Mouse (Mus musculus): ENCODE measurements around the gene Aggf1. TPM values are rescaled to one million over a fixed set of nuclear protein-coding genes. Genes with fewer than 3 reads are reported as not detected.

Aggf1 gene
- polyA plus RNA-seq, 1 experiment from 2014 or later = 38.0 TPM

GRCm38 (mm10) chr13:95307100-95307655 is 68.0 kb downstream of the Aggf1 start:
- DNase-seq (ENCODE audit: low spot score) (no peak), ATAC-seq (no peak)
- Histone ChIP-seq H3K4me2 (ENCODE audit: low read length) (no peak overlapping the region), H3K4me1 (ENCODE audit: control insufficient read depth, insufficient read depth, low read length) (no peaks in the 10 kb centered on the region), H3K27ac (ENCODE audit: low read depth, low read length) (no peak overlapping the region), H3K36me3 (ENCODE audit: control insufficient read depth, insufficient read depth, low read length) (no peaks in the 10 kb centered on the region), H3K27me3 (replicated peaks; ENCODE audit: control insufficient read depth, insufficient read depth, low read length) (no peaks in the 10 kb centered on the region), H3K4me3 (ENCODE audit: low read depth, low read length) (no peak overlapping the region), H3K9me3 (replicated peaks; ENCODE audit: control insufficient read depth, low read length) (no peaks in the 10 kb centered on the region), H3K9ac (ENCODE audit: low read length) (no peak overlapping the region)
- WGBS = 85% methylated on average over 8 of the region's 8 CpGs

DNA sequence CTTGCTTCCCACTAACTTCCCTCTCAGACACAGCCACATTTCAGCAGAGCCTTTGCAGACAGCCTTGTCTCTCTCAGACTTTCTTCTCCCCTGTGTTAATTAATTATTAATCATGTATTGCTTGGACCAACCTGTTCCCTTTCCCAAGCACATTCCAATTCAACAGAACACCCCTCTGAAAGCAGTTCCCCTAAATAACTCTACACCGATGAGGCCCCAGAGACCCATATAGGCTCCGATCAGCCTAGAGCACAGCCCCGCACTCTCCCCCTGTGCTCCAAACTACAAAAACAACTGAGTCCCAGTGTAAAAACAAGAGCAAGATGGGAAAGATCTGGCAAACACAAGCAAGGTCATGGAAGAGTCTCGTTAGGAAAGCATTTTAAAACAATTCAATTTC is 68.6 kb downstream of the Aggf1 start:
- Histone ChIP-seq H3K27ac (ENCODE audit: low read depth, low read length) (no peak overlapping the region), H3K4me1 (ENCODE audit: control insufficient read depth, insufficient read depth, low read length) (no peaks in the 10 kb centered on the region), H3K36me3 (ENCODE audit: control insufficient read depth, insufficient read depth, low read length) (no peaks in the 10 kb centered on the region), H3K9me3 (replicated peaks; ENCODE audit: control insufficient read depth, low read length) (no peaks in the 10 kb centered on the region), H3K27me3 (replicated peaks; ENCODE audit: control insufficient read depth, insufficient read depth, low read length) (no peaks in the 10 kb centered on the region), H3K4me2 (ENCODE audit: low read length) (no peak overlapping the region), H3K9ac (ENCODE audit: low read length) (no peak overlapping the region), H3K4me3 (ENCODE audit: low read depth, low read length) (no peak overlapping the region)
- DNase-seq (ENCODE audit: low spot score) (no peak), ATAC-seq (no peak)
- WGBS = 79% methylated on average over 4 of the region's 4 CpGs

Other genes starting within 250 kb of the Aggf1 start
- 3.6 and 5.2 TPM in 2 replicates for gene Pde8b, start 125.0 kb downstream of the Aggf1 start, polyA plus RNA-seq (2014; fragmentation: Nextera tagmentation; extraction: Ambion mirVana)
- gene Zbed3, start 51.7 kb downstream of the Aggf1 start, polyA plus RNA-seq (2014; fragmentation: Nextera tagmentation; extraction: Ambion mirVana) = 35.5 and 38.9 TPM in 2 replicates
- gene Crhbp, start 69.6 kb upstream of the Aggf1 start, polyA plus RNA-seq (2014; fragmentation: Nextera tagmentation; extraction: Ambion mirVana) = 0.75 and 1.1 TPM in 2 replicates
- gene S100z, start 103.4 kb upstream of the Aggf1 start, polyA plus RNA-seq (2014; fragmentation: Nextera tagmentation; extraction: Ambion mirVana) = not detected in 2 replicates
- gene F2rl1, start 149.9 kb upstream of the Aggf1 start, polyA plus RNA-seq (2014; fragmentation: Nextera tagmentation; extraction: Ambion mirVana) = 0.17 and 0.30 TPM in 2 replicates
- gene F2r, start 243.1 kb upstream of the Aggf1 start, polyA plus RNA-seq (2014; fragmentation: Nextera tagmentation; extraction: Ambion mirVana) = 76.2 and 80.5 TPM in 2 replicates